Mouse (Mus musculus): ENCODE measurements at regions not wholly inside any gene's neighbourhood (a gene's known extent, or its start where the extent isn't known, plus 50 kb on each side); places are given as distances from the start of the nearest gene placed in this dataset.

DNA sequence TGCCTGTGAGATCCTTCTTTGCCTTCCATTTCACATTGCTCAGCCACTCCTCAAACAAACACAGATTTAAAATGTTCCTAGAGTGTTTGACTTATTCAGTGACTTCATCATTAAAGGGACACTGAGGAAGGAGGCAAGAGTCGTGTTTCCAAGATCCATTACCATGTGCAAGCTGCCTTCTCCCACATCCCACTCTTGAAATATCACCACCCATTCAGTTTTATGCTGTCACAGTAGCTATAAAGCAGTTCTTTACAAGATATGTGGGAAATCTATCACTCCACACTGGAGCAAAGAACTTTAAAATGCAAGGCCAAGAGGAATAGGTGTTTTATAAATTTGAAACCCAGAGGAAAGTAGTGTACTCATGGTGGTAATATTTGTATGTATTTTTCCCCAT, 110.2 kb upstream of the Gm12695 start:
- DNase-seq = no peak

DNA sequence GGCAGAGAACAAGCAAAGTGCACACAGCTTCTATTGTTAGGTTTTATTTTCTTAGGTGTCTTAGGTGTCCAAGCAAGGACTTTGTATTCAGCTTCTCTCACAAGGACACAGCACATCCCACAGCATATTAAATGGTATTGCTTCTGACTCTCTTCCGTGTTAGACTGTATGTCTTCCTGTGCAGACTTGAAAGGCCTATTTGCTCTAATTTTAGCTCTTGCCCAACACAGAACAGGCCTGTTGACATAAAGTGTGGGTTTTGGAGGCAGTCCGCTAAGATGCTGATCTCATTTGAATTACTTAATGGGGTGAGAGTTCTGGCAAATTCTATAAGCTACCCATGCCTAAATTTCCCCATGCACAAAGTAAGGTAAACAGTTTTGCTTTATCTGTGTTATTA, 96.1 kb upstream of the Gm12695 start:
- DNase-seq = no peak

DNA sequence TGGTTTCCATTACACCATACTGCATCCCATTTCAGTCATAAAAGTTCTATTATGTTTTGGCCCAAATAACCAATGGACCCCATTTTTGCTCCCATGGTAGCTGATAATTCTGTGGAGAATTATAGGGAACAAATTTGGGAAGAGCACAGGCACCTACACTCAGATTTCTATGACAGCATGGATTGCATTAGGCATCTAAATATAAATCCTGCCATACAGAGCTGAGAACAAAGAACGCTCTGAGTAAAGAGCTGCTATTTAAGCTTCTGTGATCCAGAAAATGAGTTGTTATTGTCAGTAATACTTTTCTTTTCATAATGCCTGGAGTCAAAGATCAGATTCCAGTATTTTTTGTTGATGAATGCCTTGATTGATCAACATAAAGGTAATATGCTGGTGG, 93.0 kb upstream of the Gm12695 start:
- no peak for DNase-seq

DNA sequence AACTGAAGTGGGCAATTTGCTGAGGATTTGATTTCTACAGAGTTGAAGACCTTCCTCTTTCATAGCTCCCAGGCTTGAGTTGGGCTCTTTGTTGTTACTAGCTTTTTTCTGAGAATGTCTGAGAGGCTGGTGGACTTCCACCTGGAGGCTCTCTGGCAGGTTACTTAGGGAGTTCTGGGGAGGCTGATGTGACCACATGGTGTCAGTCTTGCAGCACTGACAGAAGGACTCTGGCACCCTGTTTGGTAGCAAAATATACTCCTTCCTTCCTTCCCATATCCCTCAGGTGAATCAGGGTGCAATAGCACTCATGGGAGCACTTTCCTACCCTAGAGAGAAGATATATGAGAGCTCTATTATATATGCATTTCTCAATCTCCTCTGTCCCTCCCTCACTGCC, 89.7 kb upstream of the Gm12695 start:
- peak; percentile 4 for DNase-seq

DNA sequence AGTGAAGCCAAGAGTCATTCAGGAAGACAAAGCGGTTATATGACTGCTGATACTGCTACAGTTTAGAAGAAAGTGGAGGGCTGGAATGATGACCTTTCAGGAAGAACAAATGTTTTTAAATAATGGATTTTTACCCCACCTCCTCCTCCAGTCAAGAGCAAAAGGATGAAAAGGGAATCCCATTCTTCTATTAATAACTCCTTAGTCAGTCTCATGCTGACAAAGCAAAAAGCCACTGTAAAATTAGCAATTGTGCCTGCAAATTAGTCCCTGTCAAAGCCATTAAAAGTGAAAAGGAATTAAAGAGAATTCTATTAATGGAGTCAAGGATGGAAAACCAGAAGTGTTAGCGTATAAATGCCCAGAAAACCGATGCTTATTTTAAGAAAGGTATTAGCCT, 60.2 kb upstream of the Gm12695 start:
- no peak for DNase-seq

Data from adrenal gland, postnatal 14 days (tissue).